Mouse (Mus musculus) forebrain, postnatal 0 days (tissue): ENCODE measurements around the gene Smyd3. TPM values are rescaled to one million over a fixed set of nuclear protein-coding genes. Genes with fewer than 3 reads are reported as not detected.

Experiments used
- ATAC-seq: fragments of 200-750 bp; cut with Nextera tagmentation; 2 replicates; pipeline ENCODE4 v1.8.0; 2017; ENCODE audit warnings: mild to moderate bottlenecking, moderate library complexity
- DNase-seq: peaks from one replicate; pipeline ENCODE4 v3.0.0-alpha.2; 2015
- H3K27ac ChIP-seq: fragments of 300-500 bp; sonication (generic); 2 replicates; pipeline ENCODE4 v1.5.1; 2014; ENCODE audit warnings: low read depth, mild to moderate bottlenecking, antibody characterized with exemption, low read length, moderate library complexity, mixed read lengths
- H3K27me3 ChIP-seq: fragments of 300-500 bp; sonication (generic); 2 replicates; pipeline ENCODE4 v1.6.1; 2014; ENCODE audit warnings: mild to moderate bottlenecking, low read length, mixed read lengths; ENCODE audit not compliant: insufficient read depth
- H3K36me3 ChIP-seq: fragments of 300-500 bp; sonication (generic); 2 replicates; pipeline ENCODE4 v1.6.1; 2014; ENCODE audit warnings: mild to moderate bottlenecking, moderate library complexity; ENCODE audit not compliant: insufficient read depth
- H3K4me1 ChIP-seq: fragments of 300-500 bp; sonication (generic); 2 replicates; pipeline ENCODE4 v1.6.1; 2014; ENCODE audit warnings: antibody characterized with exemption; ENCODE audit not compliant: insufficient read depth
- H3K4me2 ChIP-seq: fragments of 300-500 bp; sonication (generic); 2 replicates; pipeline ENCODE4 v1.6.1; 2014; ENCODE audit warnings: low read depth, mild to moderate bottlenecking, moderate library complexity
- H3K4me3 ChIP-seq: fragments of 300-500 bp; sonication (generic); 2 replicates; pipeline ENCODE4 v1.5.1; 2014; ENCODE audit warnings: low read depth, low read length, mixed read lengths
- H3K9ac ChIP-seq: fragments of 300-500 bp; sonication (generic); 2 replicates; pipeline ENCODE4 v1.6.1; 2014; ENCODE audit warnings: mild to moderate bottlenecking
- H3K9me3 ChIP-seq: fragments of 300-500 bp; sonication (generic); 2 replicates; pipeline ENCODE4 v1.6.1; 2016; ENCODE audit warnings: low read length
- CTCF ChIP-seq: sonication (generic); IDR thresholded peaks from 2 replicates; pipeline ENCODE4 v1.5.1; 2016; ENCODE audit warnings: antibody characterized with exemption, control low read depth, low read depth
- WGBS: fragments of 180-500 bp; shearing (Covaris S2); extraction: QIAGEN DNeasy Blood & Tissue Kit; methylation state at CpG from one replicate; pipeline ENCODE4 v1.1.7; 2014; 5-methylcytosine and 5-hydroxymethylcytosine counted together
- polyA plus RNA-seq: library from polyadenylated mRNA; unstranded; fragments of >200 nt; fragmentation: Nextera tagmentation; extraction: Ambion mirVana; gene quantifications from 2 replicates; pipeline ENCODE4 v1.2.1, GENCODE M21; 2015
- total RNA-seq: library from RNA; depleted of rRNA; stranded (reverse); fragments of >200 nt; gene quantifications from 2 replicates; pipeline ENCODE4 v1.2.3, GENCODE M21; 2014

Smyd3 gene
- total and polyA plus RNA-seq, 2 experiments from 2014 or later, result 19.0 to 27.6 TPM

DNA sequence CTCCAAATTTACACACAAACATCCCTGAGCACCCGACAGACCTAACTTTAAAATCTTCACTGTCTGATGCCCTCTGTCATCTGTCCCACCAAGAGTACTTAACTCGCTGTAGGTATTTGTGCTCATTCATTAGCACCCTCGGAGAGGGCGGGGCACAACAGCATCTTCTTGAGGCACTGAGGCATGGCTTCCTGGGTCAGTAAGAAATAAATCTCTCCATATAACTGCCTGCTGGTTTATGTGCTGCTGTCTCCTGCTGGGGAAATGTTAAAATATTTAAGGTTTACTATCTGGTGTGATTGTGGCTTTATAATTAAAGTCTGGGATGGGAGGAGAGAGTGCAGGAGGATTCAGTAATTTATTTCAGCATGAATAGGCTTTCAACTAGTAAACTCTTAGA, 320.7 kb downstream of the Smyd3 start:
- no peak for TF ChIP-seq CTCF
- Histone ChIP-seq H3K4me3 (no peak overlapping the region), H3K4me2 (no peak overlapping the region), H3K27me3 (no peaks in the 10 kb centered on the region), H3K9ac (no peak overlapping the region), H3K36me3 (no peaks in the 10 kb centered on the region), H3K4me1 (no peaks in the 10 kb centered on the region), H3K9me3 (no peaks in the 10 kb centered on the region), H3K27ac (no peak overlapping the region)
- DNase-seq (no peak), ATAC-seq (no peak)
- WGBS, result 55% methylated on average over 4 of the region's 4 CpGs

DNA sequence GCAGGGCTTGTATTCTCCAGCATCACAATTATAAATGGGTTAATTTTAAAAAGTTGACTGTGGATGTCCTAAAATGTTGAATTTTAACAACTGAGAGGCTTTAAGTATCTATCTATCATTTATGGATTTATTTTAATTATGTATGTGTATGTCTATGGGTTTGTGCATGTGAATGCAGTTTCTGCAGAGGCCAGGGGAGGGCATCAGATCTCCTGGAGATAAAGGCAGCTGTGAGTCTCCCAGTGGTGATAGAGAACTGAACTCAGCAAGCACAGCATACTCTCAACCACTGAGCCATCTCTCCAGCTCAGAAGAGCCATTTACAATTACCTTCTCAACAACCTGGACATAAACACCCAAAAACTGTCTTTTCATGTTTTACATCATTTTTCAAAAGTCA, 321.4 kb downstream of the Smyd3 start:
- Histone ChIP-seq H3K9ac (no peak overlapping the region), H3K9me3 (no peaks in the 10 kb centered on the region), H3K36me3 (no peaks in the 10 kb centered on the region), H3K27ac (no peak overlapping the region), H3K4me2 (no peak overlapping the region), H3K4me1 (no peaks in the 10 kb centered on the region), H3K4me3 (no peak overlapping the region), H3K27me3 (no peaks in the 10 kb centered on the region)
- no peak for TF ChIP-seq CTCF
- ATAC-seq, result no peak
- no peak for DNase-seq

DNA sequence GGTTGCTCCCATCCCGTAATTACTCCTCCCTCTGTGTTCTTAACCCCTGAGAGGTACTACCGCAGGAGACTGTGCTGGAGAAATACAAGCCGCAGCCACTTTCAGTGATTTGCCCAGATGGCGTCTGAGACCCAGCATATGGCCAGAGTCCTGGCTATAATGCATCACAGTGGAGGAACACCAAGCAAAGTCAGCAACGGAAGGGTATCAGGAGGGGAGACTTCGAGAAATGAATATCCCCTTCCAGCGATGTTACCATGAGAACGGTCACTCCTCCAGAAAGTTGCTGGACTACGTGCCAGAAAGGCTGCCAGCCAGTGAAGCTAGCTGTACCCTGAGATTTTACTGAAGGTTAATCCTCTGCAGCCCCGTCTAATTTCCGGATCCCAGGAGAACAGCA, 325.1 kb downstream of the Smyd3 start:
- 77% methylated on average over 11 of the region's 11 CpGs for WGBS
- Histone ChIP-seq H3K4me2 (no peak overlapping the region), H3K9ac (no peak overlapping the region), H3K36me3 (no peaks in the 10 kb centered on the region), H3K27me3 (no peaks in the 10 kb centered on the region), H3K27ac (no peak overlapping the region), H3K4me1 (no peaks in the 10 kb centered on the region), H3K4me3 (no peak overlapping the region), H3K9me3 (no peaks in the 10 kb centered on the region)
- no peak for TF ChIP-seq CTCF
- peak; percentile 50 for ATAC-seq
- DNase-seq, result no peak

DNA sequence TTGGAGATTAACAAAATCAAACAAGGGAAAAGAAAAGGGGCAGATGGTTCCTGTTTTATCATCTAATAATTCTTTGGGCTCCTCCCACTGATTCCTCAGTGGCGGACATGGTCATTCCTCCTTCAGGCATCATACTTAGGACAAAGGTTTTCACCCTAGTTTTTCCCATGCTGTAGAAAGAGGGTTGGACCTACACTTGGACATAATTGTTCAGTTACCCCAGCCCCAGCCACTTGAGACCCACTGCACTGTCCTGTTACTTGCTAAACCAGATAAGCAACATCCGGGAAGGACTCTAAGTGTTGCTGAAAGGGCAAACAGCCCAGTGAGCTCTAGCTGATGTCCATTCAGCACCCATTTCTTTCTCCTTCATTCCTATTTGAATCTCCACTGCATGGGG, 327.0 kb downstream of the Smyd3 start:
- no peak for TF ChIP-seq CTCF
- Histone ChIP-seq H3K27me3 (no peaks in the 10 kb centered on the region), H3K36me3 (no peaks in the 10 kb centered on the region), H3K9me3 (no peaks in the 10 kb centered on the region), H3K27ac (no peak overlapping the region), H3K9ac (no peak overlapping the region), H3K4me3 (no peak overlapping the region), H3K4me2 (no peak overlapping the region), H3K4me1 (no peaks in the 10 kb centered on the region)
- ATAC-seq (no peak), DNase-seq (no peak)
- WGBS, result 88% methylated on average over 2 of the region's 2 CpGs

DNA sequence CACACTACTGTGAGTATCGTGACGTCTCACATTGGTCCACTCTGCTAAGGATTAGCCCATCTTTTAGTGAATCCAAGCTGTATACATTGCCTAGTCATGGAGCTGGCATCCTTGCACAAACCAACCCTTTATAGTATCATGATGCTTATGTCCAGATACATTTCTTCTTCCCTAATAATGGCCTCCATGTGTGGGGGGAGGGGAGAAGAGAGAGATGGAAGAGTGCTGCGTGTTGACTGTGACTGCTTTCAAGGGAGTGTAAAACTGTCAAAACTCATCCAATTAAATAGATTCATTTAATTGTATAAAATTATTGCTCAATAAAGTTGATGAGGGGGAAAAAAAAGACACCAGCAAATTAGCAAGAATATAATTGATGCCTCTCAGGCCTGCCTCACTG, 330.7 kb downstream of the Smyd3 start:
- Histone ChIP-seq H3K27ac (no peak overlapping the region), H3K9me3 (no peaks in the 10 kb centered on the region), H3K36me3 (no peaks in the 10 kb centered on the region), H3K4me2 (no peak overlapping the region), H3K9ac (no peak overlapping the region), H3K4me1 (no peaks in the 10 kb centered on the region), H3K4me3 (no peak overlapping the region), H3K27me3 (no peaks in the 10 kb centered on the region)
- no peak for DNase-seq
- WGBS, result 81% methylated on average over 3 of the region's 3 CpGs
- TF ChIP-seq CTCF, result no peak
- no peak for ATAC-seq

DNA sequence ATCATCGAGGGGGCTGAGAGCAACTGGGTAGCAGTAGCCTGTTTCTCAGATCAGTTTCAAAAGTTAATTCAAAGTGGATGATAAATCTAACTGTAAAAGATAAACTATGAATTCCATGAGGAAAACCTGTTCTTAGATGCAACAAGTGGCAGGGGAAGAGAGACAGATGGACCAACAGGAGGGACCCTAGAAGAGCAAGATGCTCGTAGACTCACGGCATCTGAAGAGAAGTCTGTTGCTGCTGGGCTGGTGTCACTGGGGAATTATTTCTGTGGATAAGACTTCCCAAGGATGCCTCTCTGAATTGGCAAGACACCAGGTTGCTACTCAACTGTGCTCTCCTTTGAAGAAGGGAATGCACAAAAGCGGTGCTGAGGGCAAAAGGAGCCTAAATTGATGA, 333.2 kb downstream of the Smyd3 start:
- no peak overlapping the region for H3K27ac ChIP-seq
- H3K27me3 ChIP-seq, result no peaks in the 10 kb centered on the region
- no peaks in the 10 kb centered on the region for H3K9me3 ChIP-seq
- ATAC-seq (peak; percentile 65), DNase-seq (peak; percentile 80)
- no peak overlapping the region for H3K4me3 ChIP-seq
- no peak overlapping the region for H3K4me2 ChIP-seq
- no peaks in the 10 kb centered on the region for H3K36me3 ChIP-seq
- H3K4me1 ChIP-seq, result no peaks in the 10 kb centered on the region
- WGBS, result 72% methylated on average over 4 of the region's 4 CpGs
- no peak overlapping the region for H3K9ac ChIP-seq
- no peak for TF ChIP-seq CTCF

DNA sequence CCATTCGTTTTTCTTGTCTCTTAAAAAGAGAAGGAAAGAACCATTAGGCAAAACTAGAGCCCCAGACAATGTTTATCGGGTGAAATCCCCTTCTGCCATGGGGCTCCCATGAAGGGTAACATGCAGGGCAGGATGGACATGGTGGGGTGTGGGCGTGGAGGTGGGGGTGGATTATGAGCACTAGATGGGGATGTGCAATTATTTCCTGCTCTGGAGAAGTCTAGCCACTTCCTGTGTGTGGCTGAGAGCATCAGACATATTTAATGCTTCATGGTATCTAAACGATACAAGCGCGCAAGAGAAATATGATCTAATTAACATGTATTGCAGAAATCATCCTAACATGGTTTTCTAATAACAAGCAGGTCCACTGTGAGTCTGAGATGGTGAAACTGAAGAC, 334.3 kb downstream of the Smyd3 start:
- no peak for TF ChIP-seq CTCF
- no peaks in the 10 kb centered on the region for H3K36me3 ChIP-seq
- 74% methylated on average over 6 of the region's 6 CpGs for WGBS
- H3K4me1 ChIP-seq, result no peaks in the 10 kb centered on the region
- no peak overlapping the region for H3K27ac ChIP-seq
- no peak overlapping the region for H3K4me3 ChIP-seq
- no peaks in the 10 kb centered on the region for H3K27me3 ChIP-seq
- ATAC-seq (no peak), DNase-seq (no peak)
- H3K9ac ChIP-seq, result no peak overlapping the region
- no peaks in the 10 kb centered on the region for H3K9me3 ChIP-seq
- H3K4me2 ChIP-seq, result no peak overlapping the region

DNA sequence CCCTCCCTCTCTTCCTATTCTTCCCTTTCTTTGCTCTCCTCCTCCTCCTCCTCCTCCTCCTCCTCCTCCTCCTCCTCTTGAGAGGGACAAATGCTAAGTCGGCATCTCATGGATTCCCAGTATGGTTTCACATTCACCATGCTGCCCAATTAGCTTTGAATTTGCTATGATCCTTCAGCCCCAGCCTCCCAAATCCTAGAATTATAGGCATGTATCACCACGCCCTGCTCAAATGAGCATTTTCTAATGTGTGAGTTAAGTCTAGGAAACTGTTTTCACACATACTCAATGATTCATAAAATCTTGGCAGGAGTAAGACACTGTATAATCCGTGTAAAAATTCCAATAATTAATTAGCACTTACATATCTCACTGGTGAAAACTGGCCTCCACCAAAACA, 337.3 kb downstream of the Smyd3 start:
- no peaks in the 10 kb centered on the region for H3K36me3 ChIP-seq
- H3K9ac ChIP-seq, result no peak overlapping the region
- H3K4me1 ChIP-seq, result peaks cover 4% of the 10 kb centered on the region; the same call in 1 of the 2 replicates
- H3K9me3 ChIP-seq, result no peaks in the 10 kb centered on the region
- no peak for DNase-seq
- TF ChIP-seq CTCF, result no peak
- 35% methylated on average over 3 of the region's 3 CpGs for WGBS
- no peaks in the 10 kb centered on the region for H3K27me3 ChIP-seq
- no peak overlapping the region for H3K4me3 ChIP-seq
- no peak for ATAC-seq
- no peak overlapping the region for H3K4me2 ChIP-seq
- H3K27ac ChIP-seq, result no peak overlapping the region
